Mouse (Mus musculus): ENCODE results near the gene Chd9.

DNA sequence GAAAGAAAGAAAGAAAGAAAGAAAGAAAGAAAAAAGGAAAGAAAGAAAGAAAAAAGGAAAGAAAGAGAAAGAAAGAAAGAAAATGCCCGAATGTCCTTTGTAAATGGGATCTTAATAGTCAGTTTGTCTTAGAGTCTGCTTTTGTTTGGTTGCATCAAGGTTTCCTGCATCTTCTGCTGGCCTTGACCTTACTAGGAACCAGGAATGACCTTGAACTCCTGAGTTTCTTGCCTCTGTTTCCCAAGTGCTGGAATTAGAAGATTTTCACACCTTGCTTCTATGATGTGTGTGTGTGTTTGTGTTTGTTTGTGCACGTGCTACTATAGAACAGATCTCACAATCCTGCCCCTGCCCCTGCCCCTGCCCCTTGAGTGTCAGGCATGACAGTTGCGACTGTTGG lies 28.0 kb downstream of the Chd9 start:
- TF ChIP-seq CTCF (conservative IDR thresholded peaks at IDR 0.05; ENCODE audit: insufficient read depth, insufficient read length, low read depth, low read length) (no peak), POLR2A (IDR thresholded peaks at IDR 0.05; ENCODE audit: low read depth, low read length) (no peak)
